Mouse (Mus musculus) left cerebral cortex, adult 2 months (tissue): ENCODE results near the gene Lyrm7. TPM values are rescaled to one million over a fixed set of nuclear protein-coding genes. Genes with fewer than 3 reads are reported as not detected.

Experiments used
- DNase-seq, 2 experiments: peaks; one replicate each; pipeline ENCODE4 v3.0.0; 2021 to 2022; ENCODE audit warnings: low spot score in 2 of 2, mixed read lengths in 1 of 2; ENCODE audit errors: extremely low spot score in 1 of 2
- H3K27ac ChIP-seq: fragments of 200-600 bp; 2 replicates; pipeline ENCODE4 v1.8.1; 2022
- H3K4me3 ChIP-seq: fragments of 200-600 bp; 2 replicates; pipeline ENCODE4 v1.8.1; 2022
- CTCF ChIP-seq: fragments of 200-600 bp; IDR thresholded peaks from 2 replicates; pipeline ENCODE4 v1.8.1; 2022; ENCODE audit warnings: antibody characterized with exemption, mild to moderate bottlenecking, moderate library complexity
- intact Hi-C: fragments of 180-260 bp; cut with DNase I; formaldehyde crosslinking; loops from one replicate; pipeline ENCODE4 v1.15.1; 2025
- long read RNA-seq, 2 experiments: library from polyadenylated mRNA; stranded (forward); transcript quantifications; one replicate each; pipeline ENCODE4 v2.0.0; 2021; ENCODE audit warnings: borderline mapping rate in 2 of 2
- total RNA-seq, 2 experiments: library from RNA; stranded (reverse); gene quantifications; 2 replicates each; pipeline ENCODE4 v1.2.3; 2021

The Lyrm7 gene
- total RNA-seq: 10 to 100 TPM; 25.8 to 27.2 TPM
- long read RNA-seq, experiment 1, transcript Lyrm7-205 (5 exons, 3,431 nt): major isoform, 15 of 19 reads
- long read RNA-seq, experiment 1, partial matches to known transcripts: 0 of 19 reads
- long read RNA-seq, experiment 1, other reads (novel, unspliced or antisense): 4 of 19 reads
- long read RNA-seq, experiment 2, transcript Lyrm7-205 (5 exons, 3,431 nt): major isoform, 7 of 10 reads
- long read RNA-seq, experiment 2, partial matches to known transcripts: 0 of 10 reads
- long read RNA-seq, experiment 2, other reads (novel, unspliced or antisense): 3 of 10 reads

GRCm38 (mm10) chr11:54860256-54861038 is at the start of gene Lyrm7:
Gene Lyrm7 (minus strand): TSS chr11:54860916.
- peak; percentile 18 for TF ChIP-seq CTCF
- Histone ChIP-seq H3K4me3 (peak within 1 kb of the TSS; percentile 64), H3K27ac (peak within 1 kb of the TSS; percentile 95)
- intact Hi-C loops: loop anchor here (1.0 to 10.0 kb wide), 3 partner anchors 74 to 336 kb away; partner anchors contain the start of genes Cdc42se2 and Rapgef6
- DNase-seq: peak; percentile 96 to 97

DNA sequence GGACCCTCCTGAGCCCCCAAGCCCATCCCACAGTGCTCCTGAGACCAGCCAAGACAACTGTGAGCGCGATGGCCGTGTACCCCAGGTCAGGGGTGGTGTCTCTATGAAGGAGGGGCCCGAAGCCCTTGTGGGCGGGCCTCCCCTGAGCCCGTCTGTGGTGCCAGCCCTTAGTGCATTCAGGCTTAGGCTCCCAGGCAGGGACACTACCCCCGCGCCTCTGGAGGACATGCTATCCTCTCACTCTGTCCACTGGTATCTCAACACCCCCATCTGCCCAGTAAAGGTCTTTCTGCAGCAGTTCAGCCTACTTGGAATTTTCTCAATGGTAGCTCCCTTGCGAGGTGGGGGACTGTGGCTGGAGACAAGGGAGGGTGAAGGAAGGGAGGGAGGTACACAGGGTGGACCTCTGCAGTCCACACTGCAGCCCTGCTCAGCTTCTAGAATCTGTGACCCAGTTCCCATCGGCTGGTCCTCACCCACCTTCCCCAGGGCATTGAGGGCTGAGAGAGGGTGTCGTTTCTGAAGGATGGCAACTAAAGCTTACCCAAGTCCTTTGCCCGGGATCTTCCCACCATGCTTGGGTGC is 49.5 kb upstream of the Lyrm7 start:
- DNase-seq: no peak
- no peak overlapping the region for H3K27ac ChIP-seq
- no peak for TF ChIP-seq CTCF
- no peak overlapping the region for H3K4me3 ChIP-seq
- intact Hi-C loops: no loop called here

DNA sequence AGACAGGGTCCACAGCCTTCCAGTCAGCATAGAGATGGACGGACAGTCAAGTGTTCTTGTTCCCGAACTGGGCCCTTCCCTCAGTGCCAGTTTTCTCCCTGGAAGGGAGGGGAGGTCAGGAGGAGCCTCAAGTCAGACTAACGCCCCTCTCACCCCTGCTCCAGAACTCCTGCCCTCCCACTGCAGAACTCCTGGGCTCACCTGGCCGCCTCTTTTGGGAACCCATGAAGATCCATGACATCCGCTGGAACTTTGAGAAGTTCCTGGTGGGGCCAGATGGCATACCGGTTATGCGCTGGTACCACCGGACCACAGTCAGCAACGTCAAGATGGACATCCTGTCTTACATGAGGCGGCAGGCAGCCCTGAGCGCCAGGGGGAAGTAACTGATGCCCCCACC is 48.6 kb upstream of the Lyrm7 start:
- no peak for DNase-seq
- TF ChIP-seq CTCF: no peak
- intact Hi-C loops: no loop called here
- Histone ChIP-seq H3K27ac (no peak overlapping the region), H3K4me3 (no peak overlapping the region)

DNA sequence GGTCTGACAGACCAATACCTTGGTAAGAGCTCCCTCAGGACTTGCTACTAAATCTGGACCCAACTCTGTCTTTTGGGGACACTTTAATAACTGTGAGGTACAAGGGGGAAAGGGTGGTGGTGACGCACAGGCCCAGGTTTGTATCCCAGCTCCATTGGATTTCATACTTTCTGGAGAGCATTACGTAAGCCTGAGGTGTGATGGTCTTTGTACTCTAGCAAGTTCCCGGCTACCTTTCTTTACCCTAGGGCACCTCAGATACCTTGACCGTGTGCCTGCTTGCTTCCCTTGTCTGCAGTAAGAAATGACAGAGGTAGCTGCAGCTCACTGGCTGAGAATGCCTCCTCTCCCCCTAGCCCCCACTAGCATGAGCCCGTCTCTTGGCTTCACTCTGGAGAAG is 46.5 kb upstream of the Lyrm7 start:
- no peak for DNase-seq
- Histone ChIP-seq H3K4me3 (no peak overlapping the region), H3K27ac (no peak overlapping the region)
- intact Hi-C loops: no loop called here
- no peak for TF ChIP-seq CTCF

DNA sequence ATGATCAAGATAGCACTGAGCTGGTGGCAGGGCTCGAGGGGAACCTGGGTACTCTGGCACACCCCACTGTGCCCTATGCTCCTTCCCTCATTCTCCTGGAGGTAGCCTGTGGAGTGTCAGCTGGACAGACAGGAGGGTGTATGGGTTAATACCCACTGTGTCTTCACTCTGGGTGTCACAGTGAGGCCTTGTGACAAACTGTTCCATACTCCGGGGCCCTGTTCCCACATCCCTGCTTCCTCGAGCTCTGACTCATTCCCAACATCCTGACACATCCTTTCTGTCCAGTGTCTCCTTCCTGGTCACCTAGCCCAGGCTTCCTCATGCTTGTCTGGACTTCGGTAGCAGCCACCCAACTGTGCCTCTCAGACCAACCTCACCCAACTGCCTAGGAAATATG is 45.8 kb upstream of the Lyrm7 start:
- no peak for TF ChIP-seq CTCF
- no peak overlapping the region for H3K27ac ChIP-seq
- intact Hi-C loops: no loop called here
- H3K4me3 ChIP-seq: no peak overlapping the region
- DNase-seq: no peak

GRCm38 (mm10) chr11:54905931-54906330 is 45.2 kb upstream of the Lyrm7 start:
- H3K27ac ChIP-seq: no peak overlapping the region
- DNase-seq: no peak
- TF ChIP-seq CTCF: no peak
- intact Hi-C loops: no loop called here
- H3K4me3 ChIP-seq: no peak overlapping the region

GRCm38 (mm10) chr11:54905086-54905485 is 44.4 kb upstream of the Lyrm7 start:
- Histone ChIP-seq H3K4me3 (no peak overlapping the region), H3K27ac (no peak overlapping the region)
- TF ChIP-seq CTCF: no peak
- no peak for DNase-seq
- intact Hi-C loops: no loop called here

- DNase-seq: no peak
- intact Hi-C loops: no loop called here
- Histone ChIP-seq H3K27ac (no peak overlapping the region), H3K4me3 (no peak overlapping the region)
- TF ChIP-seq CTCF: no peak
Measured at GRCm38 (mm10) chr11:54903940-54904706, 43.4 kb upstream of the Lyrm7 start.

- no peak for DNase-seq
- intact Hi-C loops: no loop called here
- Histone ChIP-seq H3K4me3 (no peak overlapping the region), H3K27ac (no peak overlapping the region)
- no peak for TF ChIP-seq CTCF
Measured at GRCm38 (mm10) chr11:54903339-54903738, 42.6 kb upstream of the Lyrm7 start.

DNA sequence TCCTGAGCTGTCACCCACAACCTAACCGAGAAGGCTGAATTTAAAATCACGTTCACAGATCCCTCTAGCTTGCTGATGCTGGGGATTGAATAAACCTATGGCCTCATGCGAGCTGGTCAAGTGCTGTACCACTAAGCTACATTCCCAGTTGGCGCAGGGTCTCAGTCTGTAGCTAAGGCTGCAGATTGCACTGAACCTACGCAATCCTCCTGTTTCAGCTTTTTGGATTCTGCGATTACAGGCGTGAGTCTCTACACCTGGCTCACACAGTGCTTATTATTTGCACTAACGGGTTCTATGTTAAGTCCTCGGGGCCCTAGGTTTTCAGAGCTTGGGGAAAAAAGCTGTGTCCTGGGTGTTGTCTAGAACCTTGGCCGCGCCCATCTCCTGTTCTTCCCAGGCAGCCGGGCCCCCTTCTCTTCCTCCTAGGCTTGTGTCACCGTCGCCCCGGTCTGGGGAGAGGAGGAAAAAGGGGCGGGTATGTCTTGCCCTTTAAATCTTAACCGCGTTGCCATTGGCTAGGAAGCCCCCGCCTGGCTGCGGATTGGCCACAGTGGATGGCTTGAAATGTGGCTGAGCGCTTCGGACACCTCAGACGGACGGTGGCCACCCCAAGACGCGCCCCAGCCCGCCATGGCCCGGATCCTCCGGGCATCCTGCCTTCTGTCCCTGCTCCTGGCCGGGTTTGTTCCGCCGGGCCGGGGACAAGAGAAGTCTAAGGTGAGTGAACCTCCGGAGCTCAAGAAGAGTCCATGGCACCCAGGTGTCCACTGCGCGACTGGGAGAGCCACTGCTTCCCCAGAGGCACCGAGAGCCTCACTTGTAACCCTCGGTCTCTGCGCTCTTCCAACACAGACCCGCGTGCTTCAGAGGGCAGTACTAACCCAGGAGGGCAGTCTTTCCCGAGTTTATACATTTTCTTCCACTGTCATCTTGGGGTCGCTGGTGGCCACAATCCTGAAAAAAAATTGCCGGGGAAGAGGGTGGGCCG is 41.9 kb upstream of the Lyrm7 start, which contains the start of gene Gpx3:
Gene Gpx3 (plus strand): TSS at position 121 of the 991 bp plus-strand sequence.
- Histone ChIP-seq H3K4me3 (peak within 1 kb of the TSS; percentile 42), H3K27ac (no peak within 1 kb of the TSS)
- intact Hi-C loops: no loop called here
- peak; percentile 49 to 53 for DNase-seq
- no peak for TF ChIP-seq CTCF
